Mouse (Mus musculus): ENCODE measurements at regions not wholly inside any gene's neighbourhood (a gene's known extent, or its start where the extent isn't known, plus 50 kb on each side); places are given as distances from the start of the nearest gene placed in this dataset.

DNA sequence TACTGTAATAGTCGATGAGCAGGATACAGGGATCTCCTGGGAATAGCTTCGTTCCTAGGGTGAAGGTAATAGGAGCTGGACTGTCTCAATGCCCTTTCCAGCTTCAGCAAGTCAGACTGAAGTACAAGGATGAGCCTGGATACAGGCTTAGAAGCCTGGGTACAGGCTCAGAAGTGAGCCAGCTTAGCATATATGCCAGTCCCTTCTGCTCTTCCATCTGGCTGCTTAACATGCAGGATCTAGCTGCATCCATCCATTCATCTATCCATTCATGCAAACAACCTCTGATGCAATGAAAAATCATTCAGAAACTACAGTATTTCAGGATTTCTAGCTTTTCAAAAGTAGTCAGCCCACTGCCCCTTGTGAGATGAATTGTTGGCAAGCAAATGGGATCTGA is 183.5 kb upstream of the Stt3b start:
- Histone ChIP-seq H3K27me3 (ENCODE audit: control insufficient read depth, insufficient read depth, low read length) (no peaks in the 10 kb centered on the region), H3K4me1 (replicated peaks; ENCODE audit: control insufficient read depth, insufficient read depth, low read length) (no peaks in the 10 kb centered on the region), H3K9me3 (ENCODE audit: control insufficient read depth, low read length) (no peaks in the 10 kb centered on the region), H3K27ac (ENCODE audit: low read depth, low read length) (no peak overlapping the region), H3K9ac (ENCODE audit: low read length) (no peak overlapping the region), H3K4me3 (ENCODE audit: low read depth, low read length) (no peak overlapping the region), H3K4me2 (ENCODE audit: low read depth, low read length, severe bottlenecking) (no peak overlapping the region), H3K36me3 (ENCODE audit: control insufficient read depth, insufficient read depth, low read length) (no peaks in the 10 kb centered on the region)
- ATAC-seq (replicated peaks; ENCODE audit: low FRiP score) (no peak), DNase-seq (ENCODE audit: low spot score) (no peak)
- 88% methylated on average over 2 of the region's 2 CpGs for WGBS

DNA sequence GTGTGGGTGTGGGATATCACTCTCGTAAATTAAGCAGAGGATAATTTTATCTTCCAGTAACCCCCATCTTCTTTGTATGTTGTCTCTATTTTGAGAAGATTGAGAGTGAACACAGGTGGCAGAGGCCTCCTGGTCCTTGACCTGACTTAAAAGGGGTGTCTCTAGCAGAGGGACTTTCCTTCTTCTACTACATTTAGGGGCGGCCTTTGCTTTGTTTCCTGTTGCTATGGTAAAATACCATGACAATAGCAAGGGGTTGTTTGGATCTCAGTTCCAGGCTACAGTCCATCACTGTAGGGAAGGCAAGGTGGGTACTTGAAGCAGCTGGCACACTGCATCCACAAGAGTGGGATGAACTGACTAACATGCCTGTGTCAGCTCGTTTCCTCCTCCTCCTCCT is 189.3 kb upstream of the Stt3b start:
- no peaks in the 10 kb centered on the region for H3K27me3 ChIP-seq (ENCODE audit: control insufficient read depth, insufficient read depth, low read length)
- H3K9me3 ChIP-seq (ENCODE audit: control insufficient read depth, low read length) = no peaks in the 10 kb centered on the region
- no peak overlapping the region for H3K27ac ChIP-seq (ENCODE audit: low read depth, low read length)
- H3K9ac ChIP-seq (ENCODE audit: low read length) = no peak overlapping the region
- ATAC-seq (replicated peaks; ENCODE audit: low FRiP score) (no peak), DNase-seq (ENCODE audit: low spot score) (no peak)
- H3K36me3 ChIP-seq (ENCODE audit: control insufficient read depth, insufficient read depth, low read length) = no peaks in the 10 kb centered on the region
- no peak overlapping the region for H3K4me3 ChIP-seq (ENCODE audit: low read depth, low read length)
- 62% methylated on average over 3 of the region's 3 CpGs for WGBS
- H3K4me2 ChIP-seq (ENCODE audit: low read depth, low read length, severe bottlenecking) = no peak overlapping the region
- no peaks in the 10 kb centered on the region for H3K4me1 ChIP-seq (replicated peaks; ENCODE audit: control insufficient read depth, insufficient read depth, low read length)

DNA sequence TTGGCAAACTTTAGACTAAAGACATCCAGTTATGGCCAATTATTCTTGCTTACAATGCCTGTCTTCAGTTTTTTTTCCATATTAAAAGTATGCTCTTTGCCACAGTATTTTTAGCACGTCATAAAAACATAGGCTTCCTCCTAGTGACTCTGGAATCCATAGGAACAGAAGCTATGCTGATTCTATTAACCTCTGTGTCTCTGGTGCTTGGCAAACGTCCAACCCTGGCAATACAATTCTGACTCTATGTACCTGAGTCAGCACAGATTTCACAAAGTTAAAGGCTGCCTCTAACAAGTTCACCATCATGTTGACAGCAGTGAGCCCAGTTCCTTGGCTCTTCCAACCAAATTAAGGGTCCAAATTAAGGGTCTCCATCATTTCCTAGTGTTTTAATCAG is 194.6 kb upstream of the Stt3b start:
- H3K4me2 ChIP-seq (ENCODE audit: low read depth, low read length, severe bottlenecking) = no peak overlapping the region
- DNase-seq (ENCODE audit: low spot score) (no peak), ATAC-seq (replicated peaks; ENCODE audit: low FRiP score) (no peak)
- no peak overlapping the region for H3K27ac ChIP-seq (ENCODE audit: low read depth, low read length)
- no peak overlapping the region for H3K9ac ChIP-seq (ENCODE audit: low read length)
- no peaks in the 10 kb centered on the region for H3K4me1 ChIP-seq (replicated peaks; ENCODE audit: control insufficient read depth, insufficient read depth, low read length)
- 68% methylated on average over 2 of the region's 2 CpGs for WGBS
- H3K9me3 ChIP-seq (ENCODE audit: control insufficient read depth, low read length) = no peaks in the 10 kb centered on the region
- H3K36me3 ChIP-seq (ENCODE audit: control insufficient read depth, insufficient read depth, low read length) = no peaks in the 10 kb centered on the region
- no peak overlapping the region for H3K4me3 ChIP-seq (ENCODE audit: low read depth, low read length)
- no peaks in the 10 kb centered on the region for H3K27me3 ChIP-seq (ENCODE audit: control insufficient read depth, insufficient read depth, low read length)

DNA sequence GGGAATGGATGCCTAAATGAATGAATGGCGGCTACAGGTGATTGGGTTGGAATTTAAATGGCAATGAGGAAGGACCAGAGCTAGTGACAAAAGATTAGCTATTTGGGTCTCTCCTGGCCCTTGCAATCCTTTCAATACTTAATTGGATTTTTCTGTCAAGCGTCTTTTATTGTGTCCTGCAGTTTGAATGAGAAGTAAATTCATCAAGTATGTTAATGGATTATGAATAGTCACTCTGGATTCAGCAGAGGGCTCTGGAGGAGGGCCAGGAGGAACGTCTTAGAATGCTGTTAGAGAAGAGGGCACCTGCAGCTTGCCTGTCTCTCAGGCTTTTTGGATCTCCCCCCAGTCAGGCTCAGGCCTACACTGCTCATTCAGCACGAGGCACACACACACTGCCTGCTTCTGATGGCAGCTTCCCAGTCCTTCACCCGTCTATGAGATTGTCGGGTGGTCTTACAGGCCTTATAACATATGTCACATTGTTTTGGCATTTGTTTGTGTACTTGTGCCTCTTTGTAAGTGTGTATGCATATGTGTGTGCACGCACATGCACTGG is 197.0 kb upstream of the Stt3b start:
- no peak overlapping the region for H3K4me2 ChIP-seq (ENCODE audit: low read depth, low read length, severe bottlenecking)
- no peaks in the 10 kb centered on the region for H3K9me3 ChIP-seq (ENCODE audit: control insufficient read depth, low read length)
- H3K9ac ChIP-seq (ENCODE audit: low read length) = no peak overlapping the region
- no peak; the same call in 1 of the 2 replicates for ATAC-seq (replicated peaks; ENCODE audit: low FRiP score)
- no peak for DNase-seq (ENCODE audit: low spot score)
- no peak overlapping the region for H3K4me3 ChIP-seq (ENCODE audit: low read depth, low read length)
- no peaks in the 10 kb centered on the region for H3K27me3 ChIP-seq (ENCODE audit: control insufficient read depth, insufficient read depth, low read length)
- H3K36me3 ChIP-seq (ENCODE audit: control insufficient read depth, insufficient read depth, low read length) = no peaks in the 10 kb centered on the region
- H3K4me1 ChIP-seq (replicated peaks; ENCODE audit: control insufficient read depth, insufficient read depth, low read length) = no peaks in the 10 kb centered on the region
- H3K27ac ChIP-seq (ENCODE audit: low read depth, low read length) = no peak overlapping the region
- WGBS = 43% methylated on average over 7 of the region's 7 CpGs

DNA sequence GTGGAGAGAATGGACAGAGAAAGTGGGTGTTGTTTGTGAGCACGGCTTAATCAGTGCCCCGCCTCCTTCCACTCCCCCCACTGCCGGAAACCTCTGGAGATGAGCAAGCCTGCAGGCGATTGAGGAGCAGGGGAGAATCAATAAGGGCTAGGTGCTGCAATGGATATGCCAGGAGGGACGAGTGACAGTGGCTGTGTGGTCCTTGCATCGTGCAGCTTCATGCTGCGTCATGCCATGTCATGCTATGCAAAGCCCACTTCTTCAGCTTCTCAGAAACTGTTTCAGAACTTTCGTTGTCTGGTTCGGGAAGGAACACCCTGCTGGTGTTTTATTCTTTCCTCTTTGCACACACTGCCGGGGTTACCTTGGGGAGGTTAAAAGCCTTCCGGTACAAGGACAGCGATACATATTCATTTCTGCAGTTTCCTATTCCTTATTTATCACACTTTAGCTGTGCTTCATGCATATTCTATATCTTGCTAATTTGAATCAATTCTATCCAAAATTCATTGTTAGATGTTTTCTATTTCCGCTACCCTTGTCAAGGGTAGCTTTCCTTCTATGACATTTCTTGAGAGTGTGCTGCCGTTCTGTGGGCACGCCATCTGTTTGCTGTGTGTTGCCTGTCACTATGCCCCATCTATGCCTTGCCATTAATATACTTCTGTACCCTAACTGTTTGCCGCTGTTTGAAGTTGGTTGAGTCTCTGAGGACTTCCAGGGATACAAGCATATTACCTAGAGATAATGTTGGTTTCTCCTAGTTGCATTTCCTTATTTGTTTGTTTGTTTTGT is 202.8 kb upstream of the Stt3b start:
- 66% methylated on average over 16 of the region's 16 CpGs for WGBS

DNA sequence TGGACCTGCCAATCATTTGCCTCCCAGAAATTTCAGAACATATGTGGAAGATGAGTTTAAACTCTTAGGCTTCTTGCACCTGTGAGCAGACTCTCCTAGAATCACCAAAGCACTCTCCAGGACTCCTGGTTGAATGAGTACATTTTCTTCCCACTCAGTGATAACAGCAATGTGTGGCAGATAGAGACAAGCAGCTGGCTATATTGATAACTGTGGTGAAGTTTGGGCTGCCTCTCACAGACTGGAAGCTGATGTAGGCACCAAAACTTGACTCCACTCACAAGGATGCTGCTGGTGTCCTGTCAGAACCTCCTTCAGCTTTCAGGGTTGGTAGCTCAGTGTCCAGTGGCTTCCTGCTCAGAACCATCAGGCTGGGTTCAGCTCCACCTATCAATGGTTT is 207.7 kb upstream of the Stt3b start:
- no peaks in the 10 kb centered on the region for H3K27me3 ChIP-seq (ENCODE audit: control insufficient read depth, insufficient read depth, low read length)
- no peak overlapping the region for H3K27ac ChIP-seq (ENCODE audit: low read depth, low read length)
- no peaks in the 10 kb centered on the region for H3K4me1 ChIP-seq (replicated peaks; ENCODE audit: control insufficient read depth, insufficient read depth, low read length)
- DNase-seq (ENCODE audit: low spot score) = no peak
- no peak for ATAC-seq (replicated peaks; ENCODE audit: low FRiP score)
- no peaks in the 10 kb centered on the region; the same call in 1 of the 2 replicates for H3K9me3 ChIP-seq (ENCODE audit: control insufficient read depth, low read length)
- H3K36me3 ChIP-seq (ENCODE audit: control insufficient read depth, insufficient read depth, low read length) = no peaks in the 10 kb centered on the region
- no peak overlapping the region for H3K4me3 ChIP-seq (ENCODE audit: low read depth, low read length)
- H3K4me2 ChIP-seq (ENCODE audit: low read depth, low read length, severe bottlenecking) = no peak overlapping the region
- no peak overlapping the region for H3K9ac ChIP-seq (ENCODE audit: low read length)

More for the DNA sequence above, 202.8 kb upstream of the Stt3b start:
- Histone ChIP-seq H3K4me1 (replicated peaks; ENCODE audit: control insufficient read depth, insufficient read depth, low read length) (no peaks in the 10 kb centered on the region), H3K27me3 (ENCODE audit: control insufficient read depth, insufficient read depth, low read length) (no peaks in the 10 kb centered on the region), H3K9ac (ENCODE audit: low read length) (no peak overlapping the region), H3K4me2 (ENCODE audit: low read depth, low read length, severe bottlenecking) (no peak overlapping the region), H3K9me3 (ENCODE audit: control insufficient read depth, low read length) (no peaks in the 10 kb centered on the region; the same call in 1 of the 2 replicates), H3K27ac (ENCODE audit: low read depth, low read length) (no peak overlapping the region), H3K4me3 (ENCODE audit: low read depth, low read length) (no peak overlapping the region), H3K36me3 (ENCODE audit: control insufficient read depth, insufficient read depth, low read length) (no peaks in the 10 kb centered on the region)
- no peak for ATAC-seq (replicated peaks; ENCODE audit: low FRiP score)
- no peak for DNase-seq (ENCODE audit: low spot score)

DNA sequence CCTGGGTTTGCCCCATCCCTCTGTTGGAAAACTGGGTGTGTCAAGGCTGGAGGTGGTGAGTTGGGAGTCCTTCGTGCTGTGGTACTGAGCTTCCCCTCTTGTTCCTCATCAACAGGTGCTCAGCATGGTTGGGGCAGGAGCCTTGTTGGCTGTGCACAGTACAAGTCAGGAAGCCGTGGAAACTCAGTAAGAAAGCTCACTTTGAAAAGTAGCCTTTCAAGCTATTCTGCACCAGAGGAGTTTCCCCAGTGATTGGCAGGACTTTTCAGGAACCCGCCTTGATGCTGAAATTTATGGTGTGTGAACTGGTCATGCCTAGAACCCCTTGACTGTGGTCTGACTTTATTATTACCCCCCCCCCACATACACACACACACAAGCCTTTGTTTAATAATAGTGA is 213.9 kb upstream of the Stt3b start:
- no peaks in the 10 kb centered on the region for H3K4me1 ChIP-seq (replicated peaks; ENCODE audit: control insufficient read depth, insufficient read depth, low read length)
- no peak overlapping the region for H3K9ac ChIP-seq (ENCODE audit: low read length)
- H3K36me3 ChIP-seq (ENCODE audit: control insufficient read depth, insufficient read depth, low read length) = no peaks in the 10 kb centered on the region
- H3K27ac ChIP-seq (ENCODE audit: low read depth, low read length) = no peak overlapping the region
- H3K4me2 ChIP-seq (ENCODE audit: low read depth, low read length, severe bottlenecking) = no peak overlapping the region
- no peak for ATAC-seq (replicated peaks; ENCODE audit: low FRiP score)
- H3K9me3 ChIP-seq (ENCODE audit: control insufficient read depth, low read length) = no peaks in the 10 kb centered on the region
- no peaks in the 10 kb centered on the region for H3K27me3 ChIP-seq (ENCODE audit: control insufficient read depth, insufficient read depth, low read length)
- 80% methylated on average over 3 of the region's 3 CpGs for WGBS
- no peak for DNase-seq (ENCODE audit: low spot score)
- H3K4me3 ChIP-seq (ENCODE audit: low read depth, low read length) = no peak overlapping the region

DNA sequence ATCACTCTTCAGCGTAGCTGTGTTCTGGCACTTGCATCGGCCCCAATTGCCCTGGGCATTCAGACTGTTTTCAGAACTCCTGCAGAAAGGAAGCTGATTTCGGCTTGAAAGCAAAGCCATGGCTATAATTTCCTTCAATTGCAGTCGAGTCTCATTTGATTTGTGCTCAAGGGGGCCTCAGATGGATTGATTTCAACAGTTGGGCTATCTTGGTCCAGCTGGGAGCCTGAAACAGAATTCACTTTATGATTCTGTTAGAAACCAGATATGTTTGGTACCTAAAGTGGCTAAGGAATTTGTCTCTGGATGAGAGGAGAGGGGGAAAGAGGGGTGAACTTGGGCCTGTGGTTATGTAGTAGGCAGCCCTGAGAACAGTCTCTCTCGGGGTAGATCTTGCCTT is 214.4 kb upstream of the Stt3b start:
- Histone ChIP-seq H3K4me3 (ENCODE audit: low read depth, low read length) (no peak overlapping the region), H3K9ac (ENCODE audit: low read length) (no peak overlapping the region), H3K9me3 (ENCODE audit: control insufficient read depth, low read length) (no peaks in the 10 kb centered on the region), H3K4me2 (ENCODE audit: low read depth, low read length, severe bottlenecking) (no peak overlapping the region), H3K27me3 (ENCODE audit: control insufficient read depth, insufficient read depth, low read length) (no peaks in the 10 kb centered on the region), H3K36me3 (ENCODE audit: control insufficient read depth, insufficient read depth, low read length) (no peaks in the 10 kb centered on the region), H3K4me1 (replicated peaks; ENCODE audit: control insufficient read depth, insufficient read depth, low read length) (no peaks in the 10 kb centered on the region), H3K27ac (ENCODE audit: low read depth, low read length) (no peak overlapping the region)
- DNase-seq (ENCODE audit: low spot score) = no peak
- no peak for ATAC-seq (replicated peaks; ENCODE audit: low FRiP score)
- 76% methylated on average over 5 of the region's 5 CpGs for WGBS

DNA sequence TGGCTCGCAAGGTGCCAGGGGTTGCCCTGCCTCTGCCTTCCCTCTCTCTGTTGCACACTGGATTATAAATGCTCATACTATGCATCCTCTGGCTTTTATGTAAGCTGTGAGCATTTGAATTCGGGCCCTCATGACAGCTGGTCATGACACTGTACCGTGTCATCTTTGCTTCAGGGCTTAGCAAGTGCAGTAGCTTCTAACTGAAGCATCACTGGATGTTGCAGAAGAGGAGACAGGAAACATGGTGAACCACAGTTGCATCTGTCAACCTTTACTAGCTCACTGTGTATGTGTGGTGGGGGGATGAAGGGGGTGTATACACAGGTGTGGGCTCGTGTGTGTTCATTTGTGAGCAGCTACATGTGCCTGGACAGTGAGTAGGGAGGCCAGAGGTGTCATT is 216.1 kb upstream of the Stt3b start:
- no peak overlapping the region for H3K4me3 ChIP-seq (ENCODE audit: low read depth, low read length)

More for the DNA sequence above, 216.1 kb upstream of the Stt3b start:
- Histone ChIP-seq H3K9me3 (ENCODE audit: control insufficient read depth, low read length) (no peaks in the 10 kb centered on the region), H3K9ac (ENCODE audit: low read length) (no peak overlapping the region), H3K4me1 (replicated peaks; ENCODE audit: control insufficient read depth, insufficient read depth, low read length) (no peaks in the 10 kb centered on the region), H3K27me3 (ENCODE audit: control insufficient read depth, insufficient read depth, low read length) (no peaks in the 10 kb centered on the region), H3K36me3 (ENCODE audit: control insufficient read depth, insufficient read depth, low read length) (no peaks in the 10 kb centered on the region), H3K27ac (ENCODE audit: low read depth, low read length) (no peak overlapping the region), H3K4me2 (ENCODE audit: low read depth, low read length, severe bottlenecking) (no peak overlapping the region)
- no peak for ATAC-seq (replicated peaks; ENCODE audit: low FRiP score)
- no peak for DNase-seq (ENCODE audit: low spot score)
- 92% methylated on average over 4 of the region's 4 CpGs for whole genome bisulfite sequencing
